Mouse (Mus musculus) effector memory CD4-positive, alpha-beta T cell, adult 7 months (primary cell): ENCODE results near the gene 1700040F15Rik. TPM values are rescaled to one million over a fixed set of nuclear protein-coding genes. Genes with fewer than 3 reads are reported as not detected.

ENCODE experiments used
- polyA plus RNA-seq: library from polyadenylated mRNA; unstranded; fragments of 100-300 nt; shearing (Covaris generic); gene quantifications from one replicate; pipeline ENCODE4 v1.2.1, GENCODE M21; 2017

1700040F15Rik gene
- not detected for polyA plus RNA-seq

GRCm38 (mm10) chrY:61101947-61102346 lies at the start of gene 1700040F15Rik:
Gene 1700040F15Rik (plus strand): TSS chrY:61102247.

